21 mouse cellular contexts compared by ENCODE assay signal in the genomic region with DNA sequence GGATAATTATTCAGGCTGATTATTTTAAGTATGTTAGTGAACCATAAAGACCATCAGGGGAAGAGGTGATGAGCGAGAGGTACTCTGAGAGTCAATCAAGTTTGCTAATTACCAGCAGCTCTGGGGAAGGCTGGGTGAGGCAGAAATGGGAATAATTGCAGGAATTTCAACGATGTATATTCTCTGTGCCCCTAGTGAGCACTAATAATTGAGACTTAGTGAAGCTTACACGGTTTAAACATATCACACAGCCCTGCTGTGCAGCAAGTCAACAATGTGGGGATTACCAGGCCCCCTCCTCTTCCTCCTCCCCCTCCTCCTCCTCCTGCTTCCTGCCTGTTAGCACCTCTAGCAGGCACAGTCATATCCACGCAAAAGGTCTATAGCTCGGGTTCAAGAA. TPM values are rescaled to one million over a fixed set of nuclear protein-coding genes. Genes with fewer than 3 reads are reported as not detected.
DNase-seq lines count a peak whose midpoint lies in the region; ATAC-seq and TF ChIP-seq lines count a peak whose summit lies in the region.
"Had no signal": no experiment of that assay in that cellular context is flagged by ENCODE, and none has a peak within 500 bp of the region (broad histone marks: within the 10 kb centered on the region; RNA-seq: fewer than 3 reads in every experiment).

No protein-coding gene starts in this region.

- ATAC-seq in hindbrain, postnatal 0 days, result no peak
- peak; percentile 73 for ATAC-seq in forebrain, embryonic 12.5 days (ENCODE audit: low FRiP score)
- ATAC-seq in hindbrain, embryonic 14.5 days (ENCODE audit: low FRiP score), result peak; percentile 69; the same call in 1 of the 2 replicates
- ATAC-seq in neural tube, embryonic 14.5 days (ENCODE audit: low read depth), result peak; percentile 71
- ATAC-seq: Patski had no signal

- no peak overlapping the region for H3K4me2 ChIP-seq in hindbrain, postnatal 0 days (ENCODE audit: low read depth, low read length)
- peak overlapping the region; percentile 27 for H3K4me2 ChIP-seq in forebrain, embryonic 12.5 days
- no peak overlapping the region for H3K4me2 ChIP-seq in hindbrain, embryonic 14.5 days (replicated peaks)
- 0 out of 2 replicates have a peak overlapping the region, but pooled peaks have one; percentile 4 for H3K4me2 ChIP-seq in neural tube, embryonic 14.5 days (ENCODE audit: low read depth, low read length)
- H3K4me2 ChIP-seq: heart, embryonic 11.5 days; liver, embryonic 13.5 days had no signal

- H3K27ac ChIP-seq in hindbrain, embryonic 10.5 days, result 0 out of 2 replicates have a peak overlapping the region, but pooled peaks have one; percentile 24
- no peak overlapping the region for H3K27ac ChIP-seq in hindbrain, postnatal 0 days
- H3K27ac ChIP-seq in forebrain, embryonic 12.5 days, result peak overlapping the region; percentile 47; the same call in 1 of the 2 replicates
- no peak overlapping the region for H3K27ac ChIP-seq in hindbrain, embryonic 14.5 days
- H3K27ac ChIP-seq in neural tube, embryonic 14.5 days (ENCODE audit: low read depth, low read length), result no peak overlapping the region; the same call in 1 of the 2 replicates
- H3K27ac ChIP-seq: liver, embryonic 13.5 days; stomach, postnatal 0 days had no signal

- H3K4me1 ChIP-seq in hindbrain, embryonic 10.5 days (replicated peaks), result peaks cover 43% of the 10 kb centered on the region
- peaks cover 2% of the 10 kb centered on the region for H3K4me1 ChIP-seq in hindbrain, postnatal 0 days (ENCODE audit: insufficient read depth, low read length)
- peaks cover 35% of the 10 kb centered on the region for H3K4me1 ChIP-seq in forebrain, embryonic 12.5 days
- H3K4me1 ChIP-seq in hindbrain, embryonic 14.5 days (replicated peaks; ENCODE audit: control insufficient read depth, insufficient read depth, low read length), result peaks cover 28% of the 10 kb centered on the region
- peaks cover 16% of the 10 kb centered on the region; the same call in 1 of the 2 replicates for H3K4me1 ChIP-seq in neural tube, embryonic 14.5 days (ENCODE audit: control insufficient read depth, insufficient read depth, low read length)
- H3K4me1 ChIP-seq: liver, embryonic 13.5 days had no signal

- no peak overlapping the region for H3K4me3 ChIP-seq in hindbrain, embryonic 10.5 days
- H3K4me3 ChIP-seq in hindbrain, postnatal 0 days (ENCODE audit: low read length), result no peak overlapping the region
- H3K4me3 ChIP-seq in forebrain, embryonic 12.5 days (replicated peaks), result no peak overlapping the region
- H3K4me3 ChIP-seq in hindbrain, embryonic 14.5 days (replicated peaks; ENCODE audit: low read length), result no peak overlapping the region
- H3K4me3 ChIP-seq in neural tube, embryonic 14.5 days (ENCODE audit: low read depth, low read length), result no peak overlapping the region
- H3K4me3 ChIP-seq: liver, embryonic 13.5 days; megakaryocyte, embryonic 14.5 days had no signal

- 46% methylated on average over 5 of the region's 5 CpGs for WGBS in hindbrain, embryonic 10.5 days
- 14% methylated on average over 5 of the region's 5 CpGs for WGBS in hindbrain, postnatal 0 days
- WGBS in forebrain, embryonic 12.5 days, result 5% methylated on average over 5 of the region's 5 CpGs
- 21% methylated on average over 5 of the region's 5 CpGs for WGBS in hindbrain, embryonic 14.5 days
- WGBS in neural tube, embryonic 14.5 days, result 14% methylated on average over 5 of the region's 5 CpGs

- H3K9me3 ChIP-seq in hindbrain, embryonic 10.5 days, result no peaks in the 10 kb centered on the region
- no peaks in the 10 kb centered on the region for H3K9me3 ChIP-seq in hindbrain, postnatal 0 days (ENCODE audit: low read length)
- H3K9me3 ChIP-seq in forebrain, embryonic 12.5 days, result no peaks in the 10 kb centered on the region
- no peaks in the 10 kb centered on the region for H3K9me3 ChIP-seq in hindbrain, embryonic 14.5 days (ENCODE audit: control insufficient read depth, low read length)
- no peaks in the 10 kb centered on the region for H3K9me3 ChIP-seq in neural tube, embryonic 14.5 days (ENCODE audit: control insufficient read depth, low read length)
- H3K9me3 ChIP-seq: liver, embryonic 13.5 days; megakaryocyte, embryonic 14.5 days had no signal

- peaks cover 5% of the 10 kb centered on the region; the same call in 1 of the 2 replicates for H3K27me3 ChIP-seq in hindbrain, embryonic 10.5 days (ENCODE audit: insufficient read depth, poor library complexity, severe bottlenecking)
- H3K27me3 ChIP-seq in hindbrain, postnatal 0 days (ENCODE audit: insufficient read depth, low read length), result 0 out of 2 replicates have a peak, but pooled peaks cover 5% of the 10 kb centered on the region
- H3K27me3 ChIP-seq in forebrain, embryonic 12.5 days, result peaks cover 49% of the 10 kb centered on the region
- H3K27me3 ChIP-seq in hindbrain, embryonic 14.5 days (ENCODE audit: control insufficient read depth, insufficient read depth, low read length), result no peaks in the 10 kb centered on the region
- no peaks in the 10 kb centered on the region for H3K27me3 ChIP-seq in neural tube, embryonic 14.5 days (ENCODE audit: control insufficient read depth, insufficient read depth, low read length)
- H3K27me3 ChIP-seq: liver, embryonic 13.5 days had no signal

- TF ChIP-seq CTCF in hindbrain, postnatal 0 days (IDR thresholded peaks at IDR 0.05; ENCODE audit: low read depth), result no peak

- no peak overlapping the region for H3K9ac ChIP-seq in hindbrain, postnatal 0 days (replicated peaks; ENCODE audit: low read length)
- no peak overlapping the region for H3K9ac ChIP-seq in forebrain, embryonic 12.5 days
- H3K9ac ChIP-seq in hindbrain, embryonic 14.5 days, result no peak overlapping the region
- no peak overlapping the region for H3K9ac ChIP-seq in neural tube, embryonic 14.5 days (replicated peaks; ENCODE audit: low read depth, low read length)
- H3K9ac ChIP-seq: liver, embryonic 13.5 days had no signal

- no peak for DNase-seq in hindbrain, embryonic 10.5 days (ENCODE audit: low spot score)
- DNase-seq in hindbrain, postnatal 0 days (ENCODE audit: low spot score), result no peak
- no peak for DNase-seq in hindbrain, embryonic 14.5 days (ENCODE audit: low spot score)
- DNase-seq in layer of hippocampus, postnatal 36 days, result no peak
- no peak for DNase-seq in lung, postnatal 25 days (ENCODE audit: low spot score)
- DNase-seq: cerebellum, adult 11-12 months; gastrocnemius, postnatal 25 days; heart, postnatal 4 days; kidney, adult 18-20 months; kidney, postnatal 25 days; liver, embryonic 13.5 days; retina, postnatal 1 day; thymus, postnatal 36 days had no signal

- no peaks in the 10 kb centered on the region for H3K36me3 ChIP-seq in hindbrain, embryonic 10.5 days
- no peaks in the 10 kb centered on the region for H3K36me3 ChIP-seq in hindbrain, postnatal 0 days (ENCODE audit: insufficient read depth, low read length)
- no peaks in the 10 kb centered on the region for H3K36me3 ChIP-seq in forebrain, embryonic 12.5 days (replicated peaks)
- no peaks in the 10 kb centered on the region for H3K36me3 ChIP-seq in hindbrain, embryonic 14.5 days (replicated peaks; ENCODE audit: control insufficient read depth, insufficient read depth)
- H3K36me3 ChIP-seq in neural tube, embryonic 14.5 days (ENCODE audit: control insufficient read depth, insufficient read depth, low read length), result no peaks in the 10 kb centered on the region
- H3K36me3 ChIP-seq: liver, embryonic 13.5 days had no signal

RNA-seq across cellular contexts. Expression of a gene that starts 37.7 kb away (rescaled TPM):
- polyA plus RNA-seq in hindbrain, embryonic 10.5 days (2016; fragmentation: Nextera tagmentation; extraction: Ambion mirVana), result not detected in 2 replicates
- total RNA-seq in hindbrain, postnatal 0 days (2014; rRNA removed), result not detected in 2 replicates
- polyA plus RNA-seq in hindbrain, postnatal 0 days (2015; fragmentation: Nextera tagmentation; extraction: Ambion mirVana), result not detected in 2 replicates
- not detected in 2 replicates for polyA plus RNA-seq in forebrain, embryonic 12.5 days (2016; fragmentation: Nextera tagmentation; extraction: Ambion mirVana)
- not detected in 2 replicates for polyA plus RNA-seq in hindbrain, embryonic 14.5 days (2014; fragmentation: Nextera tagmentation; extraction: Ambion mirVana)
- 0.07 TPM in 1 of 2 replicates, not detected in the other for polyA plus RNA-seq in neural tube, embryonic 14.5 days (2014; fragmentation: Nextera tagmentation; extraction: Ambion mirVana)
- 10 to 100 TPM; 11.6 to 16.6 TPM for total RNA-seq in layer of hippocampus, postnatal 36 days (2021)
- total RNA-seq: gastrocnemius, postnatal 25 days; heart, postnatal 4 days; neutrophil, adult 5-6 weeks had no signal
- polyA plus RNA-seq: liver, embryonic 13.5 days; lung, embryonic 16.5 days; Patski; stomach, postnatal 0 days had no signal

Comparison
In these comparisons a context has a peak if more than half of its experiments do, and no peak if none do; other contexts are left out.
1. H3K27ac ChIP-seq: peak in hindbrain, embryonic 10.5 days (single experiment) and forebrain, embryonic 12.5 days (single experiment); none in hindbrain, postnatal 0 days (single experiment), hindbrain, embryonic 14.5 days (single experiment) and neural tube, embryonic 14.5 days (single experiment).
2. H3K4me2 ChIP-seq: peak in forebrain, embryonic 12.5 days (single experiment) and neural tube, embryonic 14.5 days (single experiment); none in hindbrain, postnatal 0 days (single experiment) and hindbrain, embryonic 14.5 days (single experiment).